Mouse (Mus musculus) limb, embryonic 14.5 days (tissue): ENCODE results near the gene Zfp146. TPM values are rescaled to one million over a fixed set of nuclear protein-coding genes. Genes with fewer than 3 reads are reported as not detected.

ENCODE experiments used
- ATAC-seq: fragments of 200-750 bp; cut with Nextera tagmentation; 2 replicates; pipeline ENCODE4 v1.8.0; 2017; ENCODE audit warnings: low read depth, moderate number of reproducible peaks, moderate TSS enrichment; ENCODE audit not compliant: low FRiP score
- DNase-seq: peaks from one replicate; pipeline ENCODE4 v3.0.0-alpha.2; 2015; ENCODE audit warnings: low spot score
- H3K27ac ChIP-seq: fragments of 300-500 bp; sonication (generic); replicated peaks from 2 replicates; pipeline ENCODE4 v1.5.1; 2014; ENCODE audit warnings: low read depth, mild to moderate bottlenecking, low read length, moderate library complexity, mixed read lengths
- H3K27me3 ChIP-seq: fragments of 300-500 bp; sonication (generic); 2 replicates; pipeline ENCODE4 v1.6.1; 2014; ENCODE audit warnings: low read length, mixed read lengths; ENCODE audit not compliant: control insufficient read depth, insufficient read depth
- H3K36me3 ChIP-seq: fragments of 300-500 bp; sonication (generic); 2 replicates; pipeline ENCODE4 v1.6.1; 2014; ENCODE audit warnings: mild to moderate bottlenecking, low read length, moderate library complexity, mixed read lengths; ENCODE audit not compliant: control insufficient read depth, insufficient read depth
- H3K4me1 ChIP-seq: fragments of 300-500 bp; sonication (generic); 2 replicates; pipeline ENCODE4 v1.6.1; 2014; ENCODE audit warnings: antibody characterized with exemption, low read length, mixed read lengths; ENCODE audit not compliant: control insufficient read depth, insufficient read depth
- H3K4me2 ChIP-seq: fragments of 300-500 bp; sonication (generic); replicated peaks from 2 replicates; pipeline ENCODE4 v1.6.1; 2014; ENCODE audit warnings: low read depth, mild to moderate bottlenecking, low read length, moderate library complexity; ENCODE audit not compliant: severe bottlenecking
- H3K4me3 ChIP-seq: fragments of 300-500 bp; sonication (generic); replicated peaks from 2 replicates; pipeline ENCODE4 v1.5.1; 2014; ENCODE audit warnings: low read length
- H3K9ac ChIP-seq: fragments of 300-500 bp; sonication (generic); 2 replicates; pipeline ENCODE4 v1.6.1; 2014; ENCODE audit warnings: mild to moderate bottlenecking, low read depth, low read length, moderate library complexity; ENCODE audit not compliant: severe bottlenecking
- H3K9me3 ChIP-seq: fragments of 300-500 bp; sonication (generic); 2 replicates; pipeline ENCODE4 v1.6.1; 2016; ENCODE audit warnings: low read length; ENCODE audit not compliant: control insufficient read depth
- POLR2A ChIP-seq: fragments of 200-500 bp; IDR thresholded peaks from 2 replicates; pipeline ENCODE4 v1.8.0; 2012; ENCODE audit warnings: inconsistent platforms, mild to moderate bottlenecking, moderate library complexity, borderline replicate concordance; ENCODE audit not compliant: insufficient read depth, insufficient read length; ENCODE audit errors: extremely low read depth
- WGBS: fragments of 180-500 bp; shearing (Covaris S2); extraction: QIAGEN DNeasy Blood & Tissue Kit; methylation state at CpG from one replicate; pipeline ENCODE4 v1.1.7; 2014; 5-methylcytosine and 5-hydroxymethylcytosine counted together
- polyA plus RNA-seq, 2 experiments: library from polyadenylated mRNA; depleted of rRNA in 1 of 2; stranded (reverse) in 1 of 2; unstranded in 1 of 2; fragments of >200 nt; fragmentation: Nextera tagmentation in 1 of 2; extraction: Ambion mirVana in 1 of 2; gene quantifications; 2 replicates each; pipeline versions ENCODE4 v1.2.1 to v1.2.3; 2012 to 2014

Zfp146 gene
- polyA plus RNA-seq, 2 experiments = 19.9 to 93.4 TPM

GRCm38 (mm10) chr7:30195461-30195860, 25.9 kb upstream of the Zfp146 start:
- no peak for DNase-seq
- 0 out of 2 replicates have a peak overlapping the region, but pooled peaks have one; percentile 85 for H3K4me3 ChIP-seq
- no peak overlapping the region for H3K27ac ChIP-seq
- no peak for TF ChIP-seq POLR2A
- no peak for ATAC-seq
- no peak overlapping the region for H3K9ac ChIP-seq
- WGBS = 65% methylated on average over 6 of the region's 6 CpGs
- peaks cover 22% of the 10 kb centered on the region for H3K36me3 ChIP-seq
- no peaks in the 10 kb centered on the region for H3K27me3 ChIP-seq
- H3K9me3 ChIP-seq = no peaks in the 10 kb centered on the region
- peaks cover 14% of the 10 kb centered on the region for H3K4me1 ChIP-seq
- H3K4me2 ChIP-seq = no peak overlapping the region; the same call in 1 of the 2 replicates

- peak; percentile 96 for DNase-seq
- Histone ChIP-seq H3K4me3 (peak overlapping the region; percentile 85), H3K9me3 (no peaks in the 10 kb centered on the region), H3K27me3 (no peaks in the 10 kb centered on the region), H3K36me3 (peaks cover 28% of the 10 kb centered on the region), H3K4me1 (peaks cover 14% of the 10 kb centered on the region), H3K4me2 (peak overlapping the region; percentile 81), H3K27ac (peak overlapping the region; percentile 82), H3K9ac (peak overlapping the region; percentile 77)
- 1% methylated on average over 25 of the region's 28 CpGs for WGBS
- ATAC-seq = peak; percentile 88
- TF ChIP-seq POLR2A = 0 out of 2 replicates have a peak, but pooled peaks have one; percentile 47
These were observed 25.3 kb upstream of the Zfp146 start for GRCm38 (mm10) chr7:30194884-30195283.

GRCm38 (mm10) chr7:30194101-30194831, 24.7 kb upstream of the Zfp146 start:
- no peak for TF ChIP-seq POLR2A
- Histone ChIP-seq H3K4me3 (peak overlapping the region; percentile 85), H3K27me3 (no peaks in the 10 kb centered on the region), H3K36me3 (peaks cover 30% of the 10 kb centered on the region), H3K4me1 (peaks cover 14% of the 10 kb centered on the region), H3K4me2 (peak overlapping the region; percentile 81), H3K27ac (peak overlapping the region; percentile 82), H3K9ac (peak overlapping the region; percentile 77), H3K9me3 (no peaks in the 10 kb centered on the region)
- ATAC-seq = peak; percentile 5; the same call in 1 of the 2 replicates
- under 1% methylated on average over 26 of the region's 26 CpGs for WGBS
- DNase-seq = peak; percentile 23

GRCm38 (mm10) chr7:30193581-30194100, 24.1 kb upstream of the Zfp146 start:
- Histone ChIP-seq H3K36me3 (peaks cover 36% of the 10 kb centered on the region), H3K4me1 (peaks cover 14% of the 10 kb centered on the region), H3K27ac (peak overlapping the region; percentile 82), H3K27me3 (no peaks in the 10 kb centered on the region), H3K4me3 (peak overlapping the region; percentile 85), H3K9ac (peak overlapping the region; percentile 77), H3K4me2 (peak overlapping the region; percentile 81), H3K9me3 (no peaks in the 10 kb centered on the region)
- TF ChIP-seq POLR2A = no peak
- ATAC-seq (peak; percentile 45), DNase-seq (peak; percentile 82)
- WGBS = 2% methylated on average over 26 of the region's 26 CpGs

- 19% methylated on average over 8 of the region's 9 CpGs for whole genome bisulfite sequencing
- Histone ChIP-seq H3K27ac (no peak overlapping the region), H3K9me3 (no peaks in the 10 kb centered on the region), H3K36me3 (peaks cover 42% of the 10 kb centered on the region), H3K9ac (peak overlapping the region; percentile 77), H3K4me2 (peak overlapping the region; percentile 81), H3K4me3 (peak overlapping the region; percentile 85), H3K27me3 (no peaks in the 10 kb centered on the region), H3K4me1 (peaks cover 14% of the 10 kb centered on the region)
- peak; percentile 21 for DNase-seq
- no peak for TF ChIP-seq POLR2A
- ATAC-seq = no peak
These were observed 23.5 kb upstream of the Zfp146 start for GRCm38 (mm10) chr7:30193013-30193412.
